Mouse (Mus musculus) ES-Bruce4 (cell line): Measurements from ENCODE around the gene Vwa8.

Experiments
- CTCF ChIP-seq: IDR thresholded peaks from one replicate; pipeline ENCODE4 v1.8.1; 2011; ENCODE audit warnings: low read depth, low read length
- EP300 ChIP-seq: IDR thresholded peaks from 2 replicates; pipeline ENCODE4 v1.6.1; 2011; ENCODE audit warnings: low read depth, low read length; ENCODE audit not compliant: insufficient read depth
- POLR2A ChIP-seq: IDR thresholded peaks from one replicate; pipeline ENCODE4 v1.8.1; 2011; ENCODE audit warnings: low read length; ENCODE audit not compliant: insufficient read depth

GRCm38 (mm10) chr14:79114526-79115383 is 265.9 kb downstream of the Vwa8 start:
- TF ChIP-seq POLR2A, result no peak
- no peak for TF ChIP-seq CTCF
- TF ChIP-seq EP300, result no peak
